Mouse (Mus musculus) midbrain, postnatal 0 days (tissue): ENCODE measurements around the gene Haus6. TPM values are rescaled to one million over a fixed set of nuclear protein-coding genes. Genes with fewer than 3 reads are reported as not detected.

Experiments
- ATAC-seq: fragments of 200-750 bp; cut with Nextera tagmentation; 2 replicates; pipeline ENCODE4 v1.8.0; 2017; ENCODE audit warnings: moderate number of reproducible peaks, mild to moderate bottlenecking, moderate TSS enrichment, moderate library complexity; ENCODE audit not compliant: low FRiP score
- DNase-seq: peaks from one replicate; pipeline ENCODE4 v3.0.0-alpha.2; 2015; ENCODE audit warnings: low spot score
- H3K27ac ChIP-seq: fragments of 300-500 bp; sonication (generic); 2 replicates; pipeline ENCODE4 v1.5.1; 2014; ENCODE audit warnings: low read depth, mild to moderate bottlenecking, low read length, mixed read lengths
- H3K27me3 ChIP-seq: fragments of 300-500 bp; sonication (generic); 2 replicates; pipeline ENCODE4 v1.6.1; 2014; ENCODE audit warnings: low read length, control low read depth, mixed read lengths; ENCODE audit not compliant: insufficient read depth
- H3K36me3 ChIP-seq: fragments of 300-500 bp; sonication (generic); 2 replicates; pipeline ENCODE4 v1.6.1; 2014; ENCODE audit warnings: low read length, control low read depth, mixed read lengths; ENCODE audit not compliant: insufficient read depth
- H3K4me1 ChIP-seq: fragments of 300-500 bp; sonication (generic); 2 replicates; pipeline ENCODE4 v1.6.1; 2014; ENCODE audit warnings: mild to moderate bottlenecking, control low read depth, antibody characterized with exemption, low read length, mixed read lengths; ENCODE audit not compliant: insufficient read depth
- H3K4me2 ChIP-seq: fragments of 300-500 bp; sonication (generic); 2 replicates; pipeline ENCODE4 v1.6.1; 2014; ENCODE audit warnings: low read depth, mild to moderate bottlenecking, low read length, mixed read lengths; ENCODE audit not compliant: poor library complexity, severe bottlenecking
- H3K4me3 ChIP-seq: fragments of 300-500 bp; sonication (generic); 2 replicates; pipeline ENCODE4 v1.5.1; 2014; ENCODE audit warnings: low read depth, mild to moderate bottlenecking, low read length, moderate library complexity
- H3K9ac ChIP-seq: fragments of 300-500 bp; sonication (generic); replicated peaks from 2 replicates; pipeline ENCODE4 v1.6.1; 2014; ENCODE audit warnings: mild to moderate bottlenecking, low read length, moderate library complexity, mixed read lengths; ENCODE audit not compliant: poor library complexity, severe bottlenecking
- H3K9me3 ChIP-seq: fragments of 300-500 bp; sonication (generic); 2 replicates; pipeline ENCODE4 v1.6.1; 2016; ENCODE audit warnings: low read length, control low read depth
- CTCF ChIP-seq: IDR thresholded peaks from 2 replicates; pipeline ENCODE4 v1.5.1; 2016; ENCODE audit warnings: antibody characterized with exemption, mild to moderate bottlenecking
- WGBS: fragments of 180-500 bp; shearing (Covaris S2); extraction: QIAGEN DNeasy Blood & Tissue Kit; methylation state at CpG from one replicate; pipeline ENCODE4 v1.1.7; 2014; 5-methylcytosine and 5-hydroxymethylcytosine counted together
- polyA plus RNA-seq: library from polyadenylated mRNA; unstranded; fragments of >200 nt; fragmentation: Nextera tagmentation; extraction: Ambion mirVana; gene quantifications from 2 replicates; pipeline ENCODE4 v1.2.1, GENCODE M21; 2015
- total RNA-seq: library from RNA; depleted of rRNA; stranded (reverse); fragments of >200 nt; gene quantifications from 2 replicates; pipeline ENCODE4 v1.2.3, GENCODE M21; 2014

The Haus6 gene
- total and polyA plus RNA-seq, 2 experiments from 2014 or later: 3.7 to 4.2 TPM

GRCm38 (mm10) chr4:86620506-86620905, 8.7 kb upstream of the Haus6 start:
- 65% methylated on average over 2 of the region's 2 CpGs for WGBS
- H3K4me3 ChIP-seq: no peak overlapping the region
- H3K9ac ChIP-seq: no peak overlapping the region
- no peak overlapping the region for H3K27ac ChIP-seq
- no peaks in the 10 kb centered on the region for H3K4me1 ChIP-seq
- no peaks in the 10 kb centered on the region for H3K27me3 ChIP-seq
- ATAC-seq (no peak), DNase-seq (no peak)
- no peak overlapping the region for H3K4me2 ChIP-seq
- TF ChIP-seq CTCF: no peak
- no peaks in the 10 kb centered on the region for H3K9me3 ChIP-seq
- no peaks in the 10 kb centered on the region for H3K36me3 ChIP-seq

DNA sequence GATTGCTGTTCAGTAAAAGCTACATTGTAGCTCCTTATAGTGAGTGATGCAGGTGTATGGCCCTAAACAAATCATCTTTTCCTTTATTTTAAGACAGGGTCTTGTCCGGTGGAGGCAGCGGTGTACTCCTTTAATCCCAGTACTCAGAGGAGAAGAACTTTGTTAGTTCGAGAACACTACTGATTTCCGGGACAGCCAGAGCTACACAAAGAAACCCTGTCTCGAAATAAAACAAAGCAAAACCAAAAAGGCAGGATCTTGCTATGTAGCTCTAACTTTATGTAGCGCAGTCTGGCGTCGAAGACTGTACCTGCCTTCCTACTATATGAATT, 400 bp upstream of the Haus6 start:
- H3K27ac ChIP-seq: peak overlapping the region; percentile 78
- H3K4me3 ChIP-seq: peak overlapping the region; percentile 78
- no peaks in the 10 kb centered on the region for H3K9me3 ChIP-seq
- H3K36me3 ChIP-seq: no peaks in the 10 kb centered on the region
- no peak; the same call in 1 of the 2 replicates for ATAC-seq
- peak overlapping the region; percentile 57 for H3K4me2 ChIP-seq
- DNase-seq: no peak
- H3K27me3 ChIP-seq: no peaks in the 10 kb centered on the region
- WGBS: 37% methylated on average over 8 of the region's 8 CpGs
- peak overlapping the region; percentile 52 for H3K9ac ChIP-seq
- TF ChIP-seq CTCF: no peak
- no peaks in the 10 kb centered on the region for H3K4me1 ChIP-seq

- TF ChIP-seq CTCF: no peak
- WGBS: 95% methylated on average over 2 of the region's 2 CpGs
- H3K27me3 ChIP-seq: no peaks in the 10 kb centered on the region
- H3K9ac ChIP-seq: no peak overlapping the region
- no peak overlapping the region for H3K4me3 ChIP-seq
- DNase-seq (no peak), ATAC-seq (no peak)
- no peaks in the 10 kb centered on the region for H3K9me3 ChIP-seq
- no peak overlapping the region for H3K27ac ChIP-seq
- H3K4me2 ChIP-seq: no peak overlapping the region
- no peaks in the 10 kb centered on the region for H3K4me1 ChIP-seq
- H3K36me3 ChIP-seq: peaks cover 4% of the 10 kb centered on the region; the same call in 1 of the 2 replicates
These were observed 20.6 kb downstream of the Haus6 start for GRCm38 (mm10) chr4:86591304-86591703.

- WGBS: 92% methylated on average over 3 of the region's 3 CpGs
These were observed 23.6 kb downstream of the Haus6 start for GRCm38 (mm10) chr4:86588236-86588635.

DNA sequence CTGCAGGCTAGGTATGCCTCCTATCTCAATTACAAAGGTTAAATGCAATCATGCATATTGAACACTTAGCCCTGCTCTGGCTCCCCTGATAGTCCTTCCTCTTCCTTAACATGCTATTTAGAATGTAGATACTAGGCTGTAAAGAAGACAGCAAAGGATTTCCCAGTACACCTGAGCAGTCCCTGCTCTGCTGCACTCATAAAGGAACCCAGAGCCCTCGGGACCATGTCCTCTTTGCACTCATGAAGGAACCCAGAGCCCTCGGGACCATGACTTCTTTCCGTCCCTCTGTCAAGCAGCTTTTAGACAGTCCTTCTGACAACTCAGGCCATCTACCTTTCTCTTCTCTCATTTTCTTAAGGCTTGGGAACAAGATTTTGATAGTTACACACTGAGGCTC, 31.3 kb downstream of the Haus6 start:
- peaks cover 9% of the 10 kb centered on the region; the same call in 1 of the 2 replicates for H3K36me3 ChIP-seq
- H3K9me3 ChIP-seq: no peaks in the 10 kb centered on the region
- H3K4me2 ChIP-seq: no peak overlapping the region
- no peak for ATAC-seq
- H3K4me1 ChIP-seq: no peaks in the 10 kb centered on the region; the same call in 1 of the 2 replicates
- H3K27ac ChIP-seq: no peak overlapping the region
- TF ChIP-seq CTCF: no peak
- no peak for DNase-seq
- WGBS: 85% methylated on average over 3 of the region's 3 CpGs
- H3K4me3 ChIP-seq: no peak overlapping the region
- H3K9ac ChIP-seq: no peak overlapping the region
- H3K27me3 ChIP-seq: no peaks in the 10 kb centered on the region

More at GRCm38 (mm10) chr4:86588236-86588635, 23.6 kb downstream of the Haus6 start:
- TF ChIP-seq CTCF: peak; percentile 38
- H3K9ac ChIP-seq: no peak overlapping the region
- H3K27ac ChIP-seq: no peak overlapping the region
- no peak for DNase-seq
- no peaks in the 10 kb centered on the region for H3K4me1 ChIP-seq
- ATAC-seq: no peak
- peaks cover 2% of the 10 kb centered on the region; the same call in 1 of the 2 replicates for H3K36me3 ChIP-seq
- no peaks in the 10 kb centered on the region for H3K27me3 ChIP-seq
- no peaks in the 10 kb centered on the region for H3K9me3 ChIP-seq
- no peak overlapping the region for H3K4me3 ChIP-seq
- no peak overlapping the region for H3K4me2 ChIP-seq

GRCm38 (mm10) chr4:86580056-86580455, 31.8 kb downstream of the Haus6 start:
- DNase-seq: no peak
- WGBS: 49% methylated on average over 4 of the region's 4 CpGs
- Histone ChIP-seq H3K36me3 (peaks cover 9% of the 10 kb centered on the region; the same call in 1 of the 2 replicates), H3K4me3 (no peak overlapping the region), H3K27ac (no peak overlapping the region), H3K27me3 (no peaks in the 10 kb centered on the region), H3K9ac (no peak overlapping the region), H3K4me2 (no peak overlapping the region), H3K4me1 (no peaks in the 10 kb centered on the region; the same call in 1 of the 2 replicates), H3K9me3 (no peaks in the 10 kb centered on the region)
- TF ChIP-seq CTCF: no peak
- no peak for ATAC-seq
